Comparison of ENCODE assay signal across 20 mouse cellular contexts in the genomic region with DNA sequence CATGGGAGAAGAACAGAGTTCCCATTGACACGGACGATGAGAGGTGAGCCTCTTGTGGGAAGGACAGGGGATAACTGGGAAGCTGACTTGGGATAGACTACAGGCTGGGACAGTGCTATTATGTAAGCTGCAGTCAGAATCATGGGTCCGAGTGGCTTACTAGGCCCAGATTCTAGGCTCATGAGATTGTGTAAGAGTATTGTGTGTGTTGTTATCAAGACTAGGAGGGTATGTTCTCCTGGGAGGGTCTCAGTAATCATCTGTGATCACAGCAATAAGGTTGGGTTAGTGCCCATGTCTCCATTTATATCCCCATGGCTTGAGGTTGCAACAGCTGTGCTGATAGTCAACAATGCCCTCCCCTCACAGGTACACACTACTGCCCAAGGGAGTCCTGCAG. TPM values are rescaled to one million over a fixed set of nuclear protein-coding genes. Genes with fewer than 3 reads are reported as not detected.
DNase-seq lines count a peak whose midpoint lies in the region; ATAC-seq and TF ChIP-seq lines count a peak whose summit lies in the region.
"Had no signal": no experiment of that assay in that cellular context is flagged by ENCODE, and none has a peak within 500 bp of the region (broad histone marks: within the 10 kb centered on the region; RNA-seq: fewer than 3 reads in every experiment).

No protein-coding gene starts in this region.

- TF ChIP-seq CTCF in E14TG2a.4 (conservative IDR thresholded peaks at IDR 0.05; ENCODE audit: low read length), result no peak

- no peaks in the 10 kb centered on the region for H3K36me3 ChIP-seq in E14TG2a.4 (ENCODE audit: insufficient read depth, low read length)
- H3K36me3 ChIP-seq in forebrain, embryonic 14.5 days (ENCODE audit: control insufficient read depth, insufficient read depth, low read length), result peaks cover 20% of the 10 kb centered on the region
- peaks cover 5% of the 10 kb centered on the region; the same call in 1 of the 2 replicates for H3K36me3 ChIP-seq in hindbrain, embryonic 16.5 days (ENCODE audit: control insufficient read depth, insufficient read depth, low read length)
- H3K36me3 ChIP-seq in midbrain, embryonic 16.5 days (ENCODE audit: control insufficient read depth, insufficient read depth, low read length), result peaks cover 3% of the 10 kb centered on the region; the same call in 1 of the 2 replicates
- H3K36me3 ChIP-seq in liver, embryonic 12.5 days, result no peaks in the 10 kb centered on the region
- H3K36me3 ChIP-seq: intestine, embryonic 15.5 days; liver, embryonic 13.5 days; stomach, embryonic 15.5 days had no signal

- peak overlapping the region; percentile 96 for H3K27ac ChIP-seq in forebrain, embryonic 14.5 days (ENCODE audit: low read depth, low read length)
- peak overlapping the region; percentile 72 for H3K27ac ChIP-seq in hindbrain, embryonic 16.5 days (ENCODE audit: low read depth, low read length)
- H3K27ac ChIP-seq in midbrain, embryonic 16.5 days (ENCODE audit: low read length), result peak overlapping the region; percentile 79
- H3K27ac ChIP-seq in liver, embryonic 12.5 days, result no peak overlapping the region
- H3K27ac ChIP-seq: gastrocnemius, adult 2 months; intestine, embryonic 15.5 days; liver, embryonic 13.5 days; stomach, embryonic 15.5 days had no signal

- H3K4me3 ChIP-seq in E14TG2a.4 (replicated peaks; ENCODE audit: low read length), result peak overlapping the region; percentile 66; the same call in 1 of the 2 replicates
- H3K4me3 ChIP-seq in forebrain, embryonic 14.5 days (ENCODE audit: low read depth, low read length), result no peak overlapping the region
- H3K4me3 ChIP-seq in hindbrain, embryonic 16.5 days (ENCODE audit: low read length), result no peak overlapping the region
- no peak overlapping the region for H3K4me3 ChIP-seq in midbrain, embryonic 16.5 days (ENCODE audit: low read depth, low read length)
- no peak overlapping the region for H3K4me3 ChIP-seq in liver, embryonic 12.5 days
- H3K4me3 ChIP-seq: gastrocnemius, adult 2 months; intestine, embryonic 15.5 days; liver, embryonic 13.5 days; stomach, embryonic 15.5 days had no signal

- H3K27me3 ChIP-seq in E14TG2a.4 (ENCODE audit: insufficient read depth, low read length), result peaks cover 18% of the 10 kb centered on the region
- H3K27me3 ChIP-seq in forebrain, embryonic 14.5 days (replicated peaks; ENCODE audit: control insufficient read depth, insufficient read depth, low read length), result no peaks in the 10 kb centered on the region
- H3K27me3 ChIP-seq in hindbrain, embryonic 16.5 days (replicated peaks; ENCODE audit: control insufficient read depth, insufficient read depth, low read length), result no peaks in the 10 kb centered on the region
- H3K27me3 ChIP-seq in midbrain, embryonic 16.5 days (ENCODE audit: control insufficient read depth, insufficient read depth, low read depth, low read length), result no peaks in the 10 kb centered on the region
- H3K27me3 ChIP-seq in liver, embryonic 12.5 days (replicated peaks), result peaks cover 94% of the 10 kb centered on the region
- H3K27me3 ChIP-seq: intestine, embryonic 15.5 days; stomach, embryonic 15.5 days had no signal

- WGBS in forebrain, embryonic 14.5 days, result 52% methylated on average over 3 of the region's 3 CpGs
- WGBS in hindbrain, embryonic 16.5 days, result 43% methylated on average over 3 of the region's 3 CpGs
- 45% methylated on average over 3 of the region's 3 CpGs for WGBS in midbrain, embryonic 16.5 days
- WGBS in liver, embryonic 12.5 days (ENCODE audit: insufficient replicate concordance), result 49% methylated on average over 3 of the region's 3 CpGs

- H3K9me3 ChIP-seq in E14TG2a.4 (ENCODE audit: low read length), result no peaks in the 10 kb centered on the region
- H3K9me3 ChIP-seq in forebrain, embryonic 14.5 days (replicated peaks; ENCODE audit: control insufficient read depth, low read length), result no peaks in the 10 kb centered on the region
- no peaks in the 10 kb centered on the region for H3K9me3 ChIP-seq in hindbrain, embryonic 16.5 days (ENCODE audit: control insufficient read depth, low read length)
- H3K9me3 ChIP-seq in midbrain, embryonic 16.5 days (replicated peaks; ENCODE audit: control insufficient read depth, low read length, poor library complexity, severe bottlenecking), result no peaks in the 10 kb centered on the region
- H3K9me3 ChIP-seq in liver, embryonic 12.5 days (replicated peaks), result no peaks in the 10 kb centered on the region
- H3K9me3 ChIP-seq: intestine, embryonic 15.5 days; liver, embryonic 13.5 days; stomach, embryonic 15.5 days had no signal

- no peak overlapping the region for H3K4me2 ChIP-seq in forebrain, embryonic 14.5 days (ENCODE audit: low read length)
- no peak overlapping the region for H3K4me2 ChIP-seq in hindbrain, embryonic 16.5 days (ENCODE audit: low read length)
- no peak overlapping the region for H3K4me2 ChIP-seq in midbrain, embryonic 16.5 days (ENCODE audit: low read length)
- no peak overlapping the region for H3K4me2 ChIP-seq in liver, embryonic 12.5 days
- H3K4me2 ChIP-seq: intestine, embryonic 15.5 days; liver, embryonic 13.5 days; stomach, embryonic 15.5 days had no signal

- no peak for ATAC-seq in forebrain, embryonic 14.5 days
- ATAC-seq in hindbrain, embryonic 16.5 days, result no peak
- ATAC-seq in midbrain, embryonic 16.5 days, result no peak
- ATAC-seq in liver, embryonic 12.5 days, result no peak
- ATAC-seq in CD4-positive, CD25-positive, alpha-beta regulatory T cell, adult 4 months, result no peak
- ATAC-seq: lung, postnatal 0 days had no signal

- H3K9ac ChIP-seq in forebrain, embryonic 14.5 days (ENCODE audit: low read length), result 0 out of 2 replicates have a peak overlapping the region, but pooled peaks have one; percentile 50
- no peak overlapping the region; the same call in 1 of the 2 replicates for H3K9ac ChIP-seq in hindbrain, embryonic 16.5 days (ENCODE audit: low read depth, low read length)
- no peak overlapping the region for H3K9ac ChIP-seq in midbrain, embryonic 16.5 days (ENCODE audit: low read depth, low read length)
- H3K9ac ChIP-seq in liver, embryonic 12.5 days, result no peak overlapping the region
- H3K9ac ChIP-seq: intestine, embryonic 15.5 days; liver, embryonic 13.5 days; stomach, embryonic 15.5 days had no signal

- no peak for DNase-seq in forebrain, embryonic 14.5 days (ENCODE audit: low spot score)
- DNase-seq in thymus, postnatal 10 days (ENCODE audit: low spot score in 2 of 2), result no peak
- no peak for DNase-seq in thymus, postnatal 36 days
- DNase-seq: cerebellum, postnatal 14 days; gastrocnemius, adult 2 months; heart, postnatal 10 days; kidney, postnatal 10 days; left cerebral cortex, postnatal 4 days; liver, embryonic 13.5 days; thymus, postnatal 14 days had no signal

- H3K4me1 ChIP-seq in E14TG2a.4 (replicated peaks; ENCODE audit: low read depth, low read length), result peaks cover 77% of the 10 kb centered on the region
- H3K4me1 ChIP-seq in forebrain, embryonic 14.5 days (ENCODE audit: control insufficient read depth, insufficient read depth, low read length), result peaks cover 56% of the 10 kb centered on the region
- peaks cover 50% of the 10 kb centered on the region for H3K4me1 ChIP-seq in hindbrain, embryonic 16.5 days (ENCODE audit: control insufficient read depth, insufficient read depth, low read depth, low read length)
- peaks cover 44% of the 10 kb centered on the region for H3K4me1 ChIP-seq in midbrain, embryonic 16.5 days (ENCODE audit: control insufficient read depth, insufficient read depth, low read length)
- H3K4me1 ChIP-seq in liver, embryonic 12.5 days, result peaks cover 6% of the 10 kb centered on the region; the same call in 1 of the 2 replicates

RNA-seq across cellular contexts. Expression of a gene that starts 17.7 kb away (rescaled TPM):
- polyA plus RNA-seq in forebrain, embryonic 14.5 days (2014; fragmentation: Nextera tagmentation; extraction: Ambion mirVana), result 4.2 and 4.4 TPM in 2 replicates
- polyA plus RNA-seq in hindbrain, embryonic 16.5 days (2015; fragmentation: Nextera tagmentation; extraction: Ambion mirVana), result 7.7 and 8.3 TPM in 2 replicates
- 8.5 and 9.0 TPM in 2 replicates for polyA plus RNA-seq in midbrain, embryonic 16.5 days (2015; fragmentation: Nextera tagmentation; extraction: Ambion mirVana)
- 7.7 and 8.6 TPM in 2 replicates for polyA plus RNA-seq in liver, embryonic 12.5 days (2016; fragmentation: Nextera tagmentation; extraction: Ambion mirVana)
- polyA plus RNA-seq in CD4-positive, CD25-positive, alpha-beta regulatory T cell, adult 4 months (2017; shearing (Covaris generic)), result 1 to 10 TPM; 6.4 to 7.5 TPM

RNA-seq across cellular contexts. Expression of a gene that starts 36.5 kb away (rescaled TPM):
- 5.1 and 5.8 TPM in 2 replicates for polyA plus RNA-seq in forebrain, embryonic 14.5 days (2014; fragmentation: Nextera tagmentation; extraction: Ambion mirVana)
- polyA plus RNA-seq in hindbrain, embryonic 16.5 days (2015; fragmentation: Nextera tagmentation; extraction: Ambion mirVana), result 4.4 and 9.0 TPM in 2 replicates
- 8.7 and 9.1 TPM in 2 replicates for polyA plus RNA-seq in midbrain, embryonic 16.5 days (2015; fragmentation: Nextera tagmentation; extraction: Ambion mirVana)
- polyA plus RNA-seq in liver, embryonic 12.5 days (2016; fragmentation: Nextera tagmentation; extraction: Ambion mirVana), result 0.75 and 0.79 TPM in 2 replicates
- not detected for polyA plus RNA-seq in CD4-positive, CD25-positive, alpha-beta regulatory T cell, adult 4 months (2017; shearing (Covaris generic))
- polyA plus RNA-seq: Patski; small intestine, adult 2 months had no signal
